Mouse (Mus musculus) CH12.LX (cell line): ENCODE measurements at regions not wholly inside any gene's neighbourhood (a gene's known extent, or its start where the extent isn't known, plus 50 kb on each side); places are given as distances from the start of the nearest gene placed in this dataset.

ENCODE experiments used
- DNase-seq: peaks from one replicate; pipeline ENCODE4 v3.0.0-alpha.2; 2013; ENCODE audit errors: extremely low read depth
- H3K27ac ChIP-seq: 2 replicates; pipeline ENCODE4 v1.5.1; 2012; ENCODE audit warnings: low read depth, mild to moderate bottlenecking, control low read depth, moderate library complexity; ENCODE audit not compliant: insufficient read depth
- H3K27me3 ChIP-seq: replicated peaks from 2 replicates; pipeline ENCODE3; 2012; ENCODE audit warnings: inconsistent platforms
- H3K36me3 ChIP-seq, 2 experiments: replicated peaks in 1 of 2; 2 replicates each; pipeline versions ENCODE3 to v1.6.1; 2012; ENCODE audit warnings: inconsistent platforms in 1 of 2, low read length in 1 of 2, mild to moderate bottlenecking in 1 of 2, mixed read lengths in 1 of 2, moderate library complexity in 1 of 2; ENCODE audit not compliant: control insufficient read depth in 1 of 2, insufficient read depth in 1 of 2
- H3K4me1 ChIP-seq, 2 experiments: 2 replicates each; pipeline ENCODE4 v1.6.1; 2012; ENCODE audit warnings: inconsistent platforms in 1 of 2, moderate library complexity in 1 of 2; ENCODE audit not compliant: insufficient read depth in 2 of 2, control insufficient read depth in 1 of 2
- H3K4me2 ChIP-seq: 2 replicates; pipeline ENCODE4 v1.6.1; 2012; ENCODE audit warnings: low read depth, mild to moderate bottlenecking, control low read depth; ENCODE audit not compliant: poor library complexity, insufficient read depth, severe bottlenecking
- H3K4me3 ChIP-seq, 3 experiments: fragments of 150-350 bp in 1 of 3; sonication (generic) in 1 of 3; replicated peaks in 1 of 3; 2 replicates each; pipeline versions ENCODE3 to v1.5.1; 2011 to 2012; ENCODE audit warnings: low read depth in 2 of 3, low read length in 2 of 3, mild to moderate bottlenecking in 2 of 3, moderate library complexity in 2 of 3, control low read depth in 1 of 3, improper control_type of control experiment in 1 of 3, inconsistent platforms in 1 of 3, mixed read lengths in 1 of 3; ENCODE audit not compliant: poor library complexity in 1 of 3
- H3K79me2 ChIP-seq: replicated peaks from 2 replicates; pipeline ENCODE4 v1.6.1; 2012; ENCODE audit warnings: mild to moderate bottlenecking, moderate library complexity; ENCODE audit not compliant: control insufficient read depth, poor library complexity, insufficient read depth, severe bottlenecking; ENCODE audit errors: extremely low read depth
- H3K9ac ChIP-seq: 2 replicates; pipeline ENCODE4 v1.6.1; 2012; ENCODE audit warnings: low read depth, mild to moderate bottlenecking, control low read depth, moderate library complexity; ENCODE audit not compliant: insufficient read depth
- H3K9me3 ChIP-seq: replicated peaks from 2 replicates; pipeline ENCODE3; 2012; ENCODE audit warnings: low read length, inconsistent platforms, mixed read lengths
- BHLHE40 ChIP-seq: IDR thresholded peaks from 2 replicates; pipeline ENCODE4 v1.6.1; 2011; ENCODE audit warnings: mild to moderate bottlenecking, low read depth, low read length, improper control_type of control experiment
- E2F4 ChIP-seq: IDR thresholded peaks from 2 replicates; pipeline ENCODE4 v1.6.1; 2011; ENCODE audit warnings: low read depth, low read length, improper control_type of control experiment; ENCODE audit not compliant: insufficient replicate concordance
- GABPA ChIP-seq: IDR thresholded peaks from 2 replicates; pipeline ENCODE4 v1.6.1; 2012; ENCODE audit warnings: low read depth, low read length, improper control_type of control experiment, inconsistent platforms; ENCODE audit not compliant: insufficient replicate concordance
- IRF4 ChIP-seq: IDR thresholded peaks from 2 replicates; pipeline ENCODE4 v1.6.1; 2014; ENCODE audit warnings: low read depth, mild to moderate bottlenecking, inconsistent platforms, low read length, improper control_type of control experiment
- JUND ChIP-seq: conservative IDR thresholded peaks from 2 replicates; pipeline ENCODE4 v1.6.1; 2011; ENCODE audit warnings: low read depth, low read length, improper control_type of control experiment
- MAZ ChIP-seq: IDR thresholded peaks from 2 replicates; pipeline ENCODE4 v1.6.1; 2012; ENCODE audit warnings: low read depth, mild to moderate bottlenecking, inconsistent platforms, low read length, improper control_type of control experiment, moderate library complexity
- MXI1 ChIP-seq: IDR thresholded peaks from 2 replicates; pipeline ENCODE4 v1.6.1; 2011; ENCODE audit warnings: mild to moderate bottlenecking, low read depth, low read length, improper control_type of control experiment
- PAX5 ChIP-seq: IDR thresholded peaks from 2 replicates; pipeline ENCODE4 v1.6.1; 2012; ENCODE audit warnings: low read length, inconsistent platforms, mixed read lengths
- POLR2A ChIP-seq: IDR thresholded peaks from 2 replicates; pipeline ENCODE4 v1.6.1; 2011; ENCODE audit warnings: low read depth, mild to moderate bottlenecking, improper control_type of control experiment, low read length
- SIN3A ChIP-seq: IDR thresholded peaks from 2 replicates; pipeline ENCODE4 v1.6.1; 2012; ENCODE audit warnings: low read length, improper control_type of control experiment, inconsistent platforms
- TBP ChIP-seq: conservative IDR thresholded peaks from 2 replicates; pipeline ENCODE4 v1.6.1; 2011; ENCODE audit warnings: low read depth, low read length, improper control_type of control experiment
- TCF12 ChIP-seq: IDR thresholded peaks from 2 replicates; pipeline ENCODE4 v1.6.1; 2014; ENCODE audit warnings: low read depth, mild to moderate bottlenecking, inconsistent platforms, low read length, improper control_type of control experiment
- USF2 ChIP-seq: conservative IDR thresholded peaks from 2 replicates; pipeline ENCODE4 v1.6.1; 2011; ENCODE audit warnings: low read depth, low read length, improper control_type of control experiment
- ZKSCAN1 ChIP-seq: IDR thresholded peaks from 2 replicates; pipeline ENCODE4 v1.6.1; 2012; ENCODE audit warnings: low read depth, inconsistent platforms, low read length, improper control_type of control experiment, borderline replicate concordance
- ZMIZ1 ChIP-seq: IDR thresholded peaks from 2 replicates; pipeline ENCODE4 v1.6.1; 2012; ENCODE audit warnings: low read depth, mild to moderate bottlenecking, inconsistent platforms, low read length, improper control_type of control experiment
- dilution Hi-C: fragments of 300-500 bp; cut with MboI; formaldehyde crosslinking; loops from 2 replicates; pipeline ENCODE4 v1.14.3; 2020; ENCODE audit warnings: low sequenced_read_pairs; ENCODE audit not compliant: extremely low pct_unique_long_range_greater_than_20kb, extremely low pct_ligation_motif_present
- in situ Hi-C: fragments of 300-500 bp; cut with MboI; formaldehyde crosslinking; loops from 3 replicates; pipeline ENCODE4 v1.14.3; 2019; ENCODE audit warnings: low sequenced_read_pairs, low pct_ligation_motif_present, low pct_unique_long_range_greater_than_20kb, mixed read lengths

GRCm38 (mm10) chr2:172732453-172733210 lies 183.2 kb downstream of the Tfap2c start:
- Histone ChIP-seq H3K27ac (no peak overlapping the region), H3K9me3 (no peaks in the 10 kb centered on the region), H3K4me3 (no peak overlapping the region), H3K4me2 (no peak overlapping the region), H3K4me1 (no peaks in the 10 kb centered on the region), H3K36me3 (no peaks in the 10 kb centered on the region), H3K27me3 (peaks cover 79% of the 10 kb centered on the region), H3K79me2 (no peaks in the 10 kb centered on the region), H3K9ac (no peak overlapping the region)
- DNase-seq = no peak
- dilution Hi-C loops = no loop called here
- in situ Hi-C loops = no loop called here
- TF ChIP-seq ZMIZ1 (no peak), GABPA (no peak), MAZ (no peak), PAX5 (no peak), TCF12 (no peak)

DNA sequence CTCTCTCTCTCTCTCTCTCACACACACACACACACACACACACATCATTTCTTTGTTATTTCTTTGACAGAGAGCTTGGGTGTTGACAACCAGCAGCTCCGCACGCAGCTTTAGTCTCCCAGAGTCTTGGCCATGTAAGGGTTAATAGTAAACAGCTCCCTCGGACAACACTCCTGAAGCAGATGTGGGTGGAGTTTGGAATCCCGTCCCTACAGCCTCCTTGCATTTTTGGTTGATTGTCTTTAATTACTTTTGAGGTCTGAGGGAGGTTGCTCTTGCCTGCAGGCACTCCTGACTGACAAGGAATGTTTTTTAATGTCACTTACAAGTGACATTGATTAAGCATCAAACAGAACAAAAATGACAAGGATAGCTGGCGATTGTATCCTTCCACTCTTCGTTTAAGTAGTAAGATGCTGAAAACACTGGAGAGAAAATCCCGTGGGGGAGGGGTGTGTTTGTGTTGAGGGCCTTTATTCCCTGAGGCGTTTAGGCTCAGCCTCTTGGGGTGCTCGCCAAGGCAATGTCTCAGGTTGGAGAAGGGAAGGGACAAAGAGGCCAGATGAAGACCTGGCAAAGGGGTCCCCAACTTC lies 184.1 kb downstream of the Tfap2c start:
- TF ChIP-seq POLR2A (no peak), IRF4 (no peak), SIN3A (no peak), BHLHE40 (no peak), MAZ (no peak), ZKSCAN1 (no peak), E2F4 (no peak), MXI1 (no peak), USF2 (no peak), JUND (no peak), TBP (no peak)
- Histone ChIP-seq H3K4me1 (no peaks in the 10 kb centered on the region), H3K36me3 (no peaks in the 10 kb centered on the region), H3K9me3 (no peaks in the 10 kb centered on the region), H3K9ac (no peak overlapping the region), H3K4me2 (no peak overlapping the region), H3K27me3 (peaks cover 80% of the 10 kb centered on the region), H3K4me3 (no peak overlapping the region), H3K79me2 (no peaks in the 10 kb centered on the region), H3K27ac (no peak overlapping the region)
- DNase-seq = no peak
- dilution Hi-C loops (no loop called here), in situ Hi-C loops (no loop called here)
